Mouse (Mus musculus) lung, postnatal 4 days (tissue): ENCODE measurements around the gene Slc45a1.

ENCODE experiments used
- DNase-seq, 2 experiments: peaks; one replicate each; pipeline ENCODE4 v3.0.0; 2021

The Slc45a1 gene

GRCm38 (mm10) chr4:150651390-150652277, at the start of gene Slc45a1:
TSS of gene Slc45a1 (minus strand) at chr4:150652174.
- DNase-seq: no peak

GRCm38 (mm10) chr4:150700849-150701248, 48.9 kb upstream of the Slc45a1 start:
- DNase-seq: no peak

GRCm38 (mm10) chr4:150694434-150695108, 42.6 kb upstream of the Slc45a1 start:
- DNase-seq: no peak

- no peak for DNase-seq
Observed at GRCm38 (mm10) chr4:150692861-150693403, 41.0 kb upstream of the Slc45a1 start.

GRCm38 (mm10) chr4:150690759-150691158, 38.8 kb upstream of the Slc45a1 start:
- peak; percentile 59 to 69 for DNase-seq

GRCm38 (mm10) chr4:150689553-150689952, 37.6 kb upstream of the Slc45a1 start:
- no peak for DNase-seq

GRCm38 (mm10) chr4:150687126-150687753, 35.3 kb upstream of the Slc45a1 start:
- DNase-seq: no peak

- DNase-seq: no peak
Observed at GRCm38 (mm10) chr4:150686538-150686937, 34.6 kb upstream of the Slc45a1 start.

- no peak for DNase-seq
Observed at GRCm38 (mm10) chr4:150685778-150686493, 34.0 kb upstream of the Slc45a1 start.

GRCm38 (mm10) chr4:150685043-150685777, 33.2 kb upstream of the Slc45a1 start:
- peak in 1 of 2 experiments; percentile 18 for DNase-seq

- no peak for DNase-seq
Observed at GRCm38 (mm10) chr4:150680373-150680772, 28.4 kb upstream of the Slc45a1 start.

GRCm38 (mm10) chr4:150678789-150679188, 26.8 kb upstream of the Slc45a1 start:
- no peak for DNase-seq

- DNase-seq: no peak
Observed at GRCm38 (mm10) chr4:150677846-150678224, 25.9 kb upstream of the Slc45a1 start.

- no peak for DNase-seq
Observed at GRCm38 (mm10) chr4:150677126-150677845, 25.3 kb upstream of the Slc45a1 start.

- DNase-seq: no peak
Observed at GRCm38 (mm10) chr4:150676029-150676428, 24.1 kb upstream of the Slc45a1 start.

- no peak for DNase-seq
Observed at GRCm38 (mm10) chr4:150675274-150675673, 23.3 kb upstream of the Slc45a1 start.

GRCm38 (mm10) chr4:150665806-150666205, 13.8 kb upstream of the Slc45a1 start:
- DNase-seq: no peak

- peak in 1 of 2 experiments; percentile 27 for DNase-seq
Observed at GRCm38 (mm10) chr4:150664726-150665125, 12.8 kb upstream of the Slc45a1 start.

- peak in 1 of 2 experiments; percentile 57 for DNase-seq
Observed at GRCm38 (mm10) chr4:150663192-150663591, 11.2 kb upstream of the Slc45a1 start.

GRCm38 (mm10) chr4:150661886-150662285, 9.9 kb upstream of the Slc45a1 start:
- no peak for DNase-seq
